Mouse (Mus musculus) limb, embryonic 10.5 days (tissue): ENCODE results near the gene Gm11232. TPM values are rescaled to one million over a fixed set of nuclear protein-coding genes. Genes with fewer than 3 reads are reported as not detected.

Source experiments
- DNase-seq: peaks from one replicate; pipeline ENCODE4 v3.0.0-alpha.2; 2017; ENCODE audit warnings: low spot score
- H3K27ac ChIP-seq: fragments of 300-500 bp; sonication (generic); 2 replicates; pipeline ENCODE4 v1.5.1; 2016; ENCODE audit warnings: mild to moderate bottlenecking
- H3K27me3 ChIP-seq: fragments of 300-500 bp; sonication (generic); 2 replicates; pipeline ENCODE4 v1.6.1; 2016; ENCODE audit warnings: low read depth, mild to moderate bottlenecking; ENCODE audit not compliant: poor library complexity, severe bottlenecking
- H3K36me3 ChIP-seq: fragments of 300-500 bp; sonication (generic); 2 replicates; pipeline ENCODE4 v1.6.1; 2016; ENCODE audit warnings: mild to moderate bottlenecking, moderate library complexity
- H3K4me1 ChIP-seq: fragments of 300-500 bp; sonication (generic); 2 replicates; pipeline ENCODE4 v1.6.1; 2016
- H3K4me3 ChIP-seq: fragments of 300-500 bp; sonication (generic); 2 replicates; pipeline ENCODE4 v1.5.1; 2016; ENCODE audit warnings: mild to moderate bottlenecking, moderate library complexity
- H3K9me3 ChIP-seq: fragments of 300-500 bp; sonication (generic); replicated peaks from 2 replicates; pipeline ENCODE4 v1.6.1; 2016; ENCODE audit warnings: mild to moderate bottlenecking
- WGBS: fragments of 180-500 bp; shearing (Covaris S2); methylation state at CpG from one replicate; pipeline ENCODE4 v1.1.7; 2016; 5-methylcytosine and 5-hydroxymethylcytosine counted together
- polyA plus RNA-seq: library from polyadenylated mRNA; unstranded; fragments of >200 nt; fragmentation: Nextera tagmentation; extraction: Ambion mirVana; gene quantifications from 2 replicates; pipeline ENCODE4 v1.2.1, GENCODE M21; 2016

The Gm11232 gene
- 0.08 TPM in 1 of 2 replicates, not detected in the other for polyA plus RNA-seq

DNA sequence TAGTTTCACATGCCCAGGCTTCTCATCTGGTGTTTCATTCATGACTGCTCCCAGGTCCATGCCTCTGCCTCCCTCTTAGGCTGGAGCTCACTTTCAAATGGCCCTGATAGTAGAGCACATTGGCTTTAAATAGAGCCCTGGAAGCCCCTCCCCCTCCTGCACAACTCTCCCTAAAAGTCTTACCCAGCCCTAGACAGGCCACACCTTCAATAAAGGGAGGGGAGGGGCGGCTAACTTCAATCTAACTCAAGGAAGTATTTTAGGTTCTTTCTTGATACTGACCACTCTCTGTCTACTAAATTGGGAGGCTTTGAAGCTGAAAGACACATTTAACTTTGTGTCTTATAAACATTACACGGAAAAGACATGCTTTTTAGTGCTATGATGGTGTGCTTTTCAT lies at the start of gene Gm11232:
Gm11232 (minus strand) TSS at position 101 of the 400 bp plus-strand sequence.
- H3K4me3 ChIP-seq: no peak within 1 kb of the TSS
- 80% methylated on average over 2 of the region's 2 CpGs for WGBS
- DNase-seq: no peak
- H3K27me3 ChIP-seq: no peaks in the 10 kb centered on the region
- no peaks in the 10 kb centered on the region for H3K9me3 ChIP-seq
- H3K36me3 ChIP-seq: no peaks in the 10 kb centered on the region
- no peak within 1 kb of the TSS for H3K27ac ChIP-seq
- H3K4me1 ChIP-seq: no peaks in the 10 kb centered on the region

DNA sequence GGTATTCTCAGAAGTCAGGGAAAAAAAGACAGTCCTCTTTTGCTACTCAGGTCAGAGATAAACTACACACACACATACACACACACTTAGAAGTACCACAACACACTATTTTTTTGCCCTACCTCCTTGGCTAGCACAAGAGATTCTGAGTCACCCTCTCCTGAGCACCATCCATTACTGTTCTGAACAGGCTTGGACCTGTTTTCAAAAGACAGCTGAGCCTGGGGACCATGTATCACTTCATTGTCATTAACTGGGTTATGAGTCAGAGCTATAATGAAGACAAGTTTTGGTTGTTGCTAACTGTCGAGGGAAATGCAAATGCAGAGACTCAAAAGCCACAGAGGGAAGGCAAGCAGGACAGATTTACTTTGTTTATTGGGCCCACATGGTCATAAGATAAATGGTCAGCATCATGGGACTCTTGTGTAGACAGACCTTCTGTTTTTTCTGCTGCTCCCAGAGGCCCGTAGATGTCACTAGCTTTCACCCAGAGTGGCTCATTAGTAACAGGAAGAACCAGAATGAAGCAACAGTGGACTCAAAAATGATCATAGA lies 48.3 kb upstream of the Gm11232 start:
- no peak overlapping the region for H3K27ac ChIP-seq
- no peaks in the 10 kb centered on the region for H3K9me3 ChIP-seq
- H3K27me3 ChIP-seq: no peaks in the 10 kb centered on the region
- no peaks in the 10 kb centered on the region for H3K36me3 ChIP-seq
- WGBS: 73% methylated on average over 2 of the region's 2 CpGs
- no peak for DNase-seq
- no peak overlapping the region for H3K4me3 ChIP-seq
- no peaks in the 10 kb centered on the region for H3K4me1 ChIP-seq

DNA sequence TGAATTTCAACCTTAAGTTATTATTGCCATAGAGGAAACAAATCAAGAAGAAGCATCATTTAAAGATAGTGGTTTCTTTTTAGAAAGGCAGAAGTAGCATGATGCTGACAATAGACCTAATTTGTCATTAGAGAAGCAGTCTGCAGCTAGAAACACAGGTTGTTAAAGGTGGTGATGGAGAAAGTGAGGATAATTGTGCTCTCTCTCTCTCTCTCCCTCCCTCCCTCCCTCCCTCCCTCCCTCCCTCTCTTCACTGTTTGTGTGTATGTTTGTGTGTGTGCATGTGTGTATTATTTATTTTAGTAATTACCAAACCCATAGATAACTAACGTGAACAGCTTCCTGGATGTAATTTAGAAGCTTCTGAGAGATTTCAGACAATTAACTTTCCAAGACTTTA lies 7.8 kb upstream of the Gm11232 start:
- H3K27ac ChIP-seq: no peak overlapping the region
- no peaks in the 10 kb centered on the region for H3K36me3 ChIP-seq
- H3K9me3 ChIP-seq: no peaks in the 10 kb centered on the region
- 82% methylated on average over 1 of the region's 1 CpGs for WGBS
- no peak for DNase-seq
- no peaks in the 10 kb centered on the region for H3K27me3 ChIP-seq
- no peak overlapping the region for H3K4me3 ChIP-seq
- H3K4me1 ChIP-seq: no peaks in the 10 kb centered on the region

GRCm38 (mm10) chr4:71765071-71765470 lies 7.3 kb upstream of the Gm11232 start:
- no peak overlapping the region for H3K27ac ChIP-seq
- DNase-seq: no peak
- WGBS: 52% methylated on average over 3 of the region's 3 CpGs

DNA sequence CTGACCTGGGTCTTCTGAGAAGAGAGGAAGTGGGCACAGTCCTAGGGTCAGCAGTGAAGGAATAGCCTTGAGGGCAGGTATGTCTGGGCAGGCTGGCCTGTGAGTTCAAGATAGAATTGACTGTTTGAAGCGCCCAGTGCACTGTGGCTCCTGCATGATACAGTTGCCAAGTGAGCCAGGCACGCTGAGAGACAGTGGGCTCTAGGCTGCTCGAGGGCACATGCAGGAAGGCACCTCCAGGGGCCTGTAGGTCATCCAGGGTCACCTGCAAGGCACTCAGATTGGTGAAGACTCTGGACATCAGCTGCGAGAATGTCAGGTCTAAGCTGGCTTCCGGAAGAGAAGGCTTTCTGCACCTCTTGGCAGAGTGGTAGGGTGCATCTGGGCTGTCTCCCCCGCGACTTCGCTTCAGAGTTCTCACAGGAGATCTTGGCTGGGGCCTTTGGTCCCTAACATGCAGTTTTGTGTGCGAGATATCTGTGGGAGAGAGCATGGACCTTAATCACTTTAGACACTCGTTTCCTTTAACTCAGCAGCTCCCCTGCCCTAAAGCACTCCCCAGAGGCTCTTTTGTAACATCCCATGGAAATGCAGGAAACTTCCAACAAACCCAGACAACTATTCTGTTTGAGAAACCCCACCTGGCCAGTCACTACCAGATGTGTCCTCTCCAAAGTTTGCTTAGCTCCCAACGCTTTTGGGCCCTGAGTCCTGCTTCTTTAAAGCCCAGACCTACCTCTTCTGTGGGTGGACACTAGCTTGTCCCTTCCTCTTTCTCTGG lies 1.1 kb downstream of the Gm11232 start:
- Histone ChIP-seq H3K27ac (no peak overlapping the region), H3K9me3 (no peaks in the 10 kb centered on the region), H3K4me3 (no peak overlapping the region), H3K4me1 (no peaks in the 10 kb centered on the region), H3K27me3 (no peaks in the 10 kb centered on the region), H3K36me3 (no peaks in the 10 kb centered on the region)
- 80% methylated on average over 11 of the region's 11 CpGs for WGBS
- DNase-seq: no peak

More at GRCm38 (mm10) chr4:71765071-71765470, 7.3 kb upstream of the Gm11232 start:
- Histone ChIP-seq H3K36me3 (no peaks in the 10 kb centered on the region), H3K9me3 (no peaks in the 10 kb centered on the region), H3K4me3 (no peak overlapping the region), H3K4me1 (no peaks in the 10 kb centered on the region), H3K27me3 (no peaks in the 10 kb centered on the region)

- Histone ChIP-seq H3K27me3 (no peaks in the 10 kb centered on the region), H3K27ac (no peak overlapping the region), H3K4me3 (no peak overlapping the region), H3K9me3 (no peaks in the 10 kb centered on the region), H3K36me3 (no peaks in the 10 kb centered on the region), H3K4me1 (no peaks in the 10 kb centered on the region)
- WGBS: 73% methylated on average over 1 of the region's 1 CpGs
- no peak for DNase-seq
Observed at GRCm38 (mm10) chr4:71745741-71746140, 12.0 kb downstream of the Gm11232 start.

DNA sequence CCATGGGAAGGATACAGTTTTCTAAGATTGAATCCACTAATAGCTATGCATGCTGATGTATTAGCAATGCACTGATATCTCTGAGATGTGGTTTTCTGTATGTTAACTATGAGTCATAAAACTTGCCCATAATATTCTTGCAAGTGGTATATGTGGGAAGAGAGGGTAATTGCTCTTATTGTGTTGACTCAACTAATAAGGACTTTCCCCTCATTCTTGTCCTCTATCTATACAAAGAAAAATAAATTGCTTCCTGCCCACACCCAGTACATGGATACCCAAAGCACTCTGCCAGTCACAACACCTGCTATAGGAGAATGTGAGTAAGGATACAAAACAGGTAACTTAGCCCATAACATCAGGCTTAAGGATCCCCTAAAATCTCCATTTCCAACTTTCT lies 21.2 kb downstream of the Gm11232 start:
- no peaks in the 10 kb centered on the region for H3K9me3 ChIP-seq
- DNase-seq: no peak
- no peaks in the 10 kb centered on the region for H3K36me3 ChIP-seq

DNA sequence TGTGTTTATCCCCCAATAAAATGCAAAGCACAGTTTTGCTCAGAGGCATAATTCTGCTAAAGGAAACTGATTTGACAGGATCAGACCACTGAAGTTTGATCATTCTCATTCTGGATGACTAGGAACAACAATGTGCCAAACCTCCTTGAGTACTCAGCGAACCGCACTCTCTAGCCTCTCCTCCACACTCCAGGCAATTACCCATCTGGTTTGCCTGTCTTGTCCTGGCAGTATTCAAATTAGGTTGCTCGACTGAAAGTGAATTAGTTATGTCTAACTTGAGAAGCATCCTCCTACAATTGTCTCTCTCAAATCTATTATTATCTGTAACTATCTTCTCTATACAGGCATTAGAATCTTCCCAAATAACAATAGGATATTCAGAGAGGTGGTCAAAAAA lies 22.5 kb downstream of the Gm11232 start:
- no peak overlapping the region for H3K4me3 ChIP-seq
- WGBS: 88% methylated on average over 3 of the region's 3 CpGs
- no peaks in the 10 kb centered on the region for H3K27me3 ChIP-seq
- no peaks in the 10 kb centered on the region for H3K9me3 ChIP-seq
- no peak for DNase-seq
- H3K36me3 ChIP-seq: no peaks in the 10 kb centered on the region
- H3K27ac ChIP-seq: no peak overlapping the region
- no peaks in the 10 kb centered on the region for H3K4me1 ChIP-seq

More for the DNA sequence above, 21.2 kb downstream of the Gm11232 start:
- no peaks in the 10 kb centered on the region for H3K27me3 ChIP-seq
- no peaks in the 10 kb centered on the region for H3K4me1 ChIP-seq
- H3K4me3 ChIP-seq: no peak overlapping the region
- no peak overlapping the region for H3K27ac ChIP-seq

DNA sequence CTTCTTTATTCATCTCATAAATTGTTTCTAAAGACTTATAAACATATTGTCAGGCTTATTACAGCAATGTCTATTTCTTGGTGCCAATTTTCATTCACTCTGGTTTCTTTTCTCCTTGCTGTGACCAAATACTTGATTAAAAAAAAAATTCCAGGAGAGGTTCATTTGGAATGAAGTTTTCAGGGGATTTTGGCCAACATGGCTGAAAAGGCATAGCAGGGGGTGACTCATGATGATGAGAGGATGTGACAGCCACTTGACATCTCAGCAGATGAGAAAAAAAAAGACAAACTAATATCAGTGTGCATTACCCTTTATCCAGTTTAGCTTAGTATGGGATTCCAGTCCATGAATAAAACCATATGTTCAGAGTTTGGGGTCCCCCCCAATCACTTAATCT lies 28.4 kb downstream of the Gm11232 start:
- no peaks in the 10 kb centered on the region for H3K27me3 ChIP-seq

DNA sequence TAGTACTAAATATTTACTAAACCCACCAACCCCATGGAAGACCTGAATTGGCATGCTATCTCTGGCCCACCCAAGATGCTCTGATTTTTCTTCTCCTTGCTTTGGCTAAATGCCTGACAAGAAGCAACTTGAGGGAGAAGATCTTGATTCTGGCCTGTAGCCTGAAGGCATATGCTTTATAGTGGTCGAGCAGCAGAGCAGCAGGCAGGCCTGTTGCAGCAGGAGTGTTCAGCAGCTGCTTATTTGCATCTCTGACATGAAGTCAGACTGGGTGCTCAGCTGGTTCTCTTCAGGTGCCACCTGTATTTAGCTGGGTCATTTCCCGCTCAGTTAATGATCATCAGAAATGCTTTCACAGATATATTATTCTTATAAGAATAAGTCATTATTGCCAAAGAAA lies 30.2 kb downstream of the Gm11232 start:
- H3K27me3 ChIP-seq: no peaks in the 10 kb centered on the region
- H3K36me3 ChIP-seq: no peaks in the 10 kb centered on the region
- no peaks in the 10 kb centered on the region for H3K4me1 ChIP-seq
- no peak overlapping the region for H3K27ac ChIP-seq
- H3K9me3 ChIP-seq: no peaks in the 10 kb centered on the region
- DNase-seq: no peak
- WGBS: 65% methylated on average over 2 of the region's 2 CpGs
- H3K4me3 ChIP-seq: no peak overlapping the region

More for the DNA sequence above, 28.4 kb downstream of the Gm11232 start:
- no peak overlapping the region for H3K27ac ChIP-seq
- H3K36me3 ChIP-seq: no peaks in the 10 kb centered on the region
- DNase-seq: no peak
- H3K9me3 ChIP-seq: no peaks in the 10 kb centered on the region
- no peak overlapping the region for H3K4me3 ChIP-seq
- H3K4me1 ChIP-seq: no peaks in the 10 kb centered on the region

DNA sequence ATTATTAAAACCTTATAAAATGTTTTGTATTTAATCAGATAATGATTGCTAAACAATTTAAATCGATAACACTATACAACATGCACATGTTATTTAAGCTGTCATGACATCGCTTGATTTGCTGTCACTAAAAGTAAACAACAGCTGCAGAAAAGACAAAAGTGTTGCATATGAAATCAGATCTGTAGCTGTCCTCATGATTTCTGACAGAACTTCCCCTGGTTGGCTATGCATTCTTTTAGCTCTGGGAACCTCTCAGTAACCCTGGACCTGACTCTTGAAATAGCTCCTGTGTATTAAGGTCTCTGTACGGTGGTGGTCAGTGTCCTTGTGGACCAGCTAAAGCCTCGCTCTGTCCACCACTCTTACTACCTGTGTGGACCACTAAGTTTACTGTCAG lies 30.7 kb downstream of the Gm11232 start:
- Histone ChIP-seq H3K27ac (no peak overlapping the region), H3K36me3 (no peaks in the 10 kb centered on the region), H3K27me3 (no peaks in the 10 kb centered on the region), H3K4me3 (no peak overlapping the region), H3K9me3 (no peaks in the 10 kb centered on the region), H3K4me1 (no peaks in the 10 kb centered on the region)
- DNase-seq: no peak
- 95% methylated on average over 4 of the region's 4 CpGs for WGBS

DNA sequence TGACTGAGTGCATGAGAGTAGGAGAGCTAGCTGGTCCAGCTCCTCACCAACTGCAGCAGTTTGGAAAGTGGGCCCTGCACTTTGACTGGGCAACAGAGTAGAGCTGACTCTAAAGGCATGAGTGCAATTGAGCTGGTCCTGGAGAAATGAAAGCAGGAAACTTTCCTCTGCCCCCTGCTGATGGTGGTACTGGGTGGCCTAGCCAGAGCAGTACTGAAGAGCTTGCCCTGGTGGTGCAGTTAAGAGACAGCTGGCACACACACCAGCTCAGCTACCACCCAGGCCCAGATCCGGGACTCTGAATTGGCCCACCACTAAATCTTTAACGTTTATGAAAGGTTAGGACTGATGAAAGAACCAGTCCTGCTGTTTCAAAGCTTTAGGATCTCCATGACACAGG lies 31.9 kb downstream of the Gm11232 start:
- Histone ChIP-seq H3K4me3 (no peak overlapping the region), H3K9me3 (no peaks in the 10 kb centered on the region), H3K36me3 (no peaks in the 10 kb centered on the region), H3K27ac (no peak overlapping the region), H3K4me1 (no peaks in the 10 kb centered on the region), H3K27me3 (no peaks in the 10 kb centered on the region)
- no peak for DNase-seq
- WGBS: 67% methylated on average over 2 of the region's 2 CpGs
